ENCODE assay signal across 8 mouse cellular contexts in the genomic region with DNA sequence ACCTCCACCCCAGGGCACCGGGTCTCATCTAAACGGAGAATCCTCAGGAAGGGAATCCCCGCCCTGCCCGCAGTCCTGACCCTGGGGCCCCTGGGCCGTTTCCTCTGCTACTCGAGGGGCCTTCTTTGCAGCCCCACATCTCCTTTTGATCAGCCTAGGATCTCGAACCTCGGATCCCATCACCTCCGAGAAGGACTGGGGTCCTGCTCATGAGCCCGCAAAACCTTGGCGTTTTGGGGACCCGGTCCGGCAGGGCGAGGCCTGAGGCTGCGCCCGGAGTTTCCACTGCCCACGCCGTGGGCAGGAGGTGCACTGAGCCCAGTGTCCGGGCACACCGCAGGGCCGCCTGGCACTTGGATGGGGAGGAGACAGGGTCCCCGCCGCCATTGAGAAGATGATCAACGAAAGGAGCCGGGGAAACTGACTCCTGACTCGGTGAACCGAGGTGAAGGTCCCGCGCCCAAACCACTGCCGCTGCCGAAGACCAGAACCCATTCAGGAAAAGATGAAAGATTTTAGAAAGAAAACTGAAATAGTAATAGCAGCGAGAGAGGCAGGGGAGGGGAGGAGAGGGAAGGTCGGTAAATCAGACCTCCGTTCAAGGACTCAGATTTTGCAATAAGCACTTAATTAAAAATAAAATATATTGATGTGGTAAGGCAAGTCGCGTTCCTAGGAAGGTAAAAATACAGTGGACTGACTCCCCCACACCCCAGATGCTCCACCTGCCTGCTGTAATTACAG.
DNase-seq lines count a peak whose midpoint lies in the region; ATAC-seq and TF ChIP-seq lines count a peak whose summit lies in the region.

No protein-coding gene starts in this region.

- H3K36me3 ChIP-seq in forebrain, embryonic 16.5 days (ENCODE audit: control insufficient read depth, insufficient read depth) = no peaks in the 10 kb centered on the region
- no peaks in the 10 kb centered on the region for H3K36me3 ChIP-seq in limb, embryonic 15.5 days
- H3K36me3 ChIP-seq in neural tube, embryonic 12.5 days = no peaks in the 10 kb centered on the region

- WGBS in forebrain, embryonic 16.5 days = 8% methylated on average over 36 of the region's 36 CpGs
- 4% methylated on average over 36 of the region's 36 CpGs for WGBS in limb, embryonic 15.5 days
- WGBS in neural tube, embryonic 12.5 days = 5% methylated on average over 36 of the region's 36 CpGs

- peak overlapping the region; percentile 75 for H3K4me2 ChIP-seq in forebrain, embryonic 16.5 days (ENCODE audit: low read length)
- peak overlapping the region; percentile 60 for H3K4me2 ChIP-seq in limb, embryonic 15.5 days
- peak overlapping the region; percentile 68 for H3K4me2 ChIP-seq in neural tube, embryonic 12.5 days (replicated peaks)

- no peaks in the 10 kb centered on the region for H3K27me3 ChIP-seq in forebrain, embryonic 16.5 days (replicated peaks; ENCODE audit: control insufficient read depth, insufficient read depth, low read length)
- H3K27me3 ChIP-seq in limb, embryonic 15.5 days = peaks cover 45% of the 10 kb centered on the region
- H3K27me3 ChIP-seq in neural tube, embryonic 12.5 days (replicated peaks) = peaks cover 16% of the 10 kb centered on the region; the same call in 1 of the 2 replicates

- peak overlapping the region; percentile 77 for H3K9ac ChIP-seq in forebrain, embryonic 16.5 days (replicated peaks; ENCODE audit: low read depth, low read length)
- no peak overlapping the region for H3K9ac ChIP-seq in limb, embryonic 15.5 days
- peak overlapping the region; percentile 47 for H3K9ac ChIP-seq in neural tube, embryonic 12.5 days

- no peak for TF ChIP-seq CTCF in gastrocnemius, adult 2 months (IDR thresholded peaks at IDR 0.05)

- peaks cover 30% of the 10 kb centered on the region for H3K4me1 ChIP-seq in forebrain, embryonic 16.5 days (replicated peaks; ENCODE audit: control insufficient read depth, insufficient read depth, low read length)
- H3K4me1 ChIP-seq in limb, embryonic 15.5 days = peaks cover 15% of the 10 kb centered on the region
- peaks cover 29% of the 10 kb centered on the region for H3K4me1 ChIP-seq in neural tube, embryonic 12.5 days

- peak; percentile 16 for DNase-seq in gastrocnemius, adult 2 months
- DNase-seq in gastrocnemius, adult 8-10 months (ENCODE audit: low spot score in 2 of 2) = no peak
- DNase-seq in ZHBTc4 (ENCODE audit: low read depth, low spot score) = peak; percentile 13
- DNase-seq in layer of hippocampus, postnatal 36 days = no peak

- H3K27ac ChIP-seq in gastrocnemius, adult 2 months = peak overlapping the region; percentile 35; the same call in 1 of the 2 replicates
- peak overlapping the region; percentile 94 for H3K27ac ChIP-seq in forebrain, embryonic 16.5 days (ENCODE audit: low read length)
- H3K27ac ChIP-seq in limb, embryonic 15.5 days = no peak overlapping the region
- H3K27ac ChIP-seq in neural tube, embryonic 12.5 days = no peak overlapping the region

- peak; percentile 26; the same call in 1 of the 2 replicates for ATAC-seq in forebrain, embryonic 16.5 days
- ATAC-seq in limb, embryonic 15.5 days (ENCODE audit: insufficient number of reproducible peaks, low FRiP score, low TSS enrichment, low read depth) = no peak
- ATAC-seq in neural tube, embryonic 12.5 days (ENCODE audit: low FRiP score, low read depth) = no peak
- ATAC-seq in inflammation-experienced regulatory T-cells, adult 6 months = no peak

- H3K4me3 ChIP-seq in gastrocnemius, adult 2 months = peak overlapping the region; percentile 59
- peak overlapping the region; percentile 52 for H3K4me3 ChIP-seq in forebrain, embryonic 16.5 days (replicated peaks; ENCODE audit: low read length)
- peak overlapping the region; percentile 36 for H3K4me3 ChIP-seq in limb, embryonic 15.5 days
- peak overlapping the region; percentile 33 for H3K4me3 ChIP-seq in neural tube, embryonic 12.5 days

- intact Hi-C loops in gastrocnemius, adult 2 months (cut with DNase I) = no loop called here

- no peaks in the 10 kb centered on the region for H3K9me3 ChIP-seq in forebrain, embryonic 16.5 days (ENCODE audit: control insufficient read depth, low read length)
- no peaks in the 10 kb centered on the region for H3K9me3 ChIP-seq in limb, embryonic 15.5 days
- H3K9me3 ChIP-seq in neural tube, embryonic 12.5 days = no peaks in the 10 kb centered on the region

Comparison
In these comparisons a context has a peak if more than half of its experiments do, and no peak if none do; other contexts are left out.
1. DNase-seq: peak in gastrocnemius, adult 2 months (single experiment) and ZHBTc4 (single experiment); none in gastrocnemius, adult 8-10 months (0 of 2) and layer of hippocampus, postnatal 36 days (0 of 2).
2. H3K27ac ChIP-seq: peak in gastrocnemius, adult 2 months (single experiment) and forebrain, embryonic 16.5 days (single experiment); none in limb, embryonic 15.5 days (single experiment) and neural tube, embryonic 12.5 days (single experiment).
3. Peak in every context shown above with its lines, with median percentiles within 50 percentile points of each other: H3K4me3 ChIP-seq and H3K4me2 ChIP-seq.